Mouse (Mus musculus): ENCODE results near the gene Fry. TPM values are rescaled to one million over a fixed set of nuclear protein-coding genes. Genes with fewer than 3 reads are reported as not detected.

Fry gene
- polyA plus RNA-seq, 1 experiment, result 28.4 TPM

DNA sequence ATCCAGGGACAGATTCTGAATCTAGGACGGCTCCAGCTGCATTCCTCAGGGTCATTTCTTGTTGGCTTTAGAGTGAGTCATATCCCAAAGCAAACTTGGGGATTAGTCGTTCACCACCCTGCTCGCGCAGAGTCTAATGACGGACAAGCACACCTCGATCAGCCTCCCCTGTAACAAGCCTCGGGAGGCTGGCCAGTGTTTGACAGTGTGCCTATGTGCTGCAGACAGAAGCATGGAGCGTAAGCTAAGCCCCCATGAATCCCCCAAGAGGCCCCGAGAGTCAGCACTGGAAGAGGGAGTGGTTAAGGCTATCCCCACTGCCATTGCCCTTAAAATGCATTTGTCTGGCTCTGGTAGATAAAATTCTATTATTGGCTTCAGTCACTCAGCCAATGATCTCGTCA is 214.9 kb downstream of the Fry start:
- H3K36me3 ChIP-seq (ENCODE audit: control insufficient read depth, insufficient read depth, low read length, poor library complexity, severe bottlenecking), result no peaks in the 10 kb centered on the region
- no peak overlapping the region for H3K27ac ChIP-seq (ENCODE audit: insufficient read depth, low read length)
- H3K4me3 ChIP-seq (ENCODE audit: low read depth, low read length), result no peak overlapping the region
- H3K9ac ChIP-seq (ENCODE audit: low read depth, poor library complexity, severe bottlenecking), result no peak overlapping the region
- no peak for TF ChIP-seq POLR2A (IDR thresholded peaks at IDR 0.05; ENCODE audit: insufficient read depth, low read length)
- TF ChIP-seq EP300 (IDR thresholded peaks at IDR 0.05; ENCODE audit: insufficient read depth, low read depth, low read length), result no peak
- TF ChIP-seq CTCF (IDR thresholded peaks at IDR 0.05; ENCODE audit: low read depth, low read length), result no peak
- no peaks in the 10 kb centered on the region; the same call in 1 of the 2 replicates for H3K9me3 ChIP-seq (replicated peaks; ENCODE audit: control insufficient read depth, insufficient read depth, low read length, poor library complexity, severe bottlenecking)
- no peaks in the 10 kb centered on the region for H3K27me3 ChIP-seq (ENCODE audit: control insufficient read depth, insufficient read depth, low read length, poor library complexity, severe bottlenecking)
- no peaks in the 10 kb centered on the region for H3K4me1 ChIP-seq (ENCODE audit: control insufficient read depth, insufficient read depth, low read length)

DNA sequence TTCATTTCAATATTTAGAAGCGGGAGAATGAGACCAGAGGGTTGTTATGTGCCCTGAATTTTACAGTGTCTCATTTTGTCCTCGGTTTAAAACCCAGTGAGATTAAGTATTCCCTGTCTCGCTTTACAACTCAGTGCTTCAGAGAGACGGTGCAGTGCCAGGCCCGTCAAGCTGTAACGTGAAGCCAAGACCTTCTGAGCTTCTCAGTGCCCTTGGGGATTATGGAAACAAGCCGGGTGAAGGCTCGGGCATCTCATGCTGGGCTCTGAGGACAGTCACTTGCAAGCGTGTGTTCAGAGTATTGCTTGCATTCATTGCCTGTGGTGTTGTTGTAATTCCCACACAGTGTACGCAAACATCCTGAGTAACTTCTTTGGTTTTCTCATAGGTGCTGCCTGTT is 218.0 kb downstream of the Fry start:
- Histone ChIP-seq H3K36me3 (ENCODE audit: control insufficient read depth, insufficient read depth, low read length, poor library complexity, severe bottlenecking) (no peaks in the 10 kb centered on the region), H3K4me1 (ENCODE audit: control insufficient read depth, insufficient read depth, low read length) (no peaks in the 10 kb centered on the region), H3K27me3 (ENCODE audit: control insufficient read depth, insufficient read depth, low read length, poor library complexity, severe bottlenecking) (no peaks in the 10 kb centered on the region), H3K9me3 (replicated peaks; ENCODE audit: control insufficient read depth, insufficient read depth, low read length, poor library complexity, severe bottlenecking) (no peaks in the 10 kb centered on the region; the same call in 1 of the 2 replicates), H3K9ac (ENCODE audit: low read depth, poor library complexity, severe bottlenecking) (no peak overlapping the region), H3K4me3 (ENCODE audit: low read depth, low read length) (no peak overlapping the region), H3K27ac (ENCODE audit: insufficient read depth, low read length) (no peak overlapping the region)
- TF ChIP-seq POLR2A (IDR thresholded peaks at IDR 0.05; ENCODE audit: insufficient read depth, low read length), result no peak
- TF ChIP-seq EP300 (IDR thresholded peaks at IDR 0.05; ENCODE audit: insufficient read depth, low read depth, low read length), result no peak
- TF ChIP-seq CTCF (IDR thresholded peaks at IDR 0.05; ENCODE audit: low read depth, low read length), result no peak

DNA sequence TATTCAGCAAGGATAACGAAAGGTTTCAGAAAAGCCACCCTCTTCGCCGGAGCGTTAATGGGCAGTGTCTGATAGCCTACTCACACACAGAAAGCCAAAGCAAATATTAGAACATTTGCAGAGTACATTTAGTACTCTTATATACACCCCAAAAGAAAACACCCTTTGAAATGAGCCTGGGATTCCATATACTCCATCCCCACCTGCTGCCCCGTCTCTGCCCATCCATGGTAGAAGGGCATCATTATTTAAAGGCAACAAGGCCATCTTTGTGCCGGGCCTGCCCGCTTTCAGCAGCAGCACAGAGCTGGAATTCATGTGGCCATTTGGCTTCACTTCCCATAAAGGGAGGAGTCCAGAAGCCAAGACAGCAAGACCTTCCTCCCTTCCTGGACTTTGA is 219.3 kb downstream of the Fry start:
- no peaks in the 10 kb centered on the region; the same call in 1 of the 2 replicates for H3K9me3 ChIP-seq (replicated peaks; ENCODE audit: control insufficient read depth, insufficient read depth, low read length, poor library complexity, severe bottlenecking)
- TF ChIP-seq EP300 (IDR thresholded peaks at IDR 0.05; ENCODE audit: insufficient read depth, low read depth, low read length) (no peak), POLR2A (IDR thresholded peaks at IDR 0.05; ENCODE audit: insufficient read depth, low read length) (no peak), CTCF (IDR thresholded peaks at IDR 0.05; ENCODE audit: low read depth, low read length) (no peak)
- no peaks in the 10 kb centered on the region for H3K36me3 ChIP-seq (ENCODE audit: control insufficient read depth, insufficient read depth, low read length, poor library complexity, severe bottlenecking)
- H3K4me3 ChIP-seq (ENCODE audit: low read depth, low read length), result no peak overlapping the region
- H3K27ac ChIP-seq (ENCODE audit: insufficient read depth, low read length), result no peak overlapping the region
- no peaks in the 10 kb centered on the region for H3K27me3 ChIP-seq (ENCODE audit: control insufficient read depth, insufficient read depth, low read length, poor library complexity, severe bottlenecking)
- H3K4me1 ChIP-seq (ENCODE audit: control insufficient read depth, insufficient read depth, low read length), result no peaks in the 10 kb centered on the region
- H3K9ac ChIP-seq (ENCODE audit: low read depth, poor library complexity, severe bottlenecking), result no peak overlapping the region

DNA sequence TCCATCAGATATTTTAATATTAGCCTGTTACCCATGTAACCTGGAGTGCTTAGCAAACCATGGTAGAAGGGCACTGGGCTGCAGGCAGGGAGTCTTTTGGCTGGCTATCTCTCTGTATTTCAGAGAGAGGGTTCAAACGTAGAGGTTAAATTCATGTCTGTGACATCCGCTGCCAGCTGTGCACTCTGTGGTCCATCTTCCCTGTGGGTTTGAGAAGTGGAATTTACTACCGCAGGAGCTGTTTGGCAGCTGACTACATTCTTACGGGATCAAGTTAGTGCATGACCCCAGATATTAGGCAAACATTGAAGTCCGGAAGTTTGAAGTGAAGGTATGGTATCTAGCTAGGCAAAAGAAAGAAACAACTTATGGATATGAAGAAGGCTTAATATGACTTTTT is 222.5 kb downstream of the Fry start:
- Histone ChIP-seq H3K4me3 (ENCODE audit: low read depth, low read length) (no peak overlapping the region), H3K36me3 (ENCODE audit: control insufficient read depth, insufficient read depth, low read length, poor library complexity, severe bottlenecking) (no peaks in the 10 kb centered on the region), H3K27me3 (ENCODE audit: control insufficient read depth, insufficient read depth, low read length, poor library complexity, severe bottlenecking) (no peaks in the 10 kb centered on the region), H3K27ac (ENCODE audit: insufficient read depth, low read length) (no peak overlapping the region), H3K9ac (ENCODE audit: low read depth, poor library complexity, severe bottlenecking) (no peak overlapping the region), H3K4me1 (ENCODE audit: control insufficient read depth, insufficient read depth, low read length) (no peaks in the 10 kb centered on the region), H3K9me3 (replicated peaks; ENCODE audit: control insufficient read depth, insufficient read depth, low read length, poor library complexity, severe bottlenecking) (no peaks in the 10 kb centered on the region; the same call in 1 of the 2 replicates)
- TF ChIP-seq EP300 (IDR thresholded peaks at IDR 0.05; ENCODE audit: insufficient read depth, low read depth, low read length) (no peak), CTCF (IDR thresholded peaks at IDR 0.05; ENCODE audit: low read depth, low read length) (no peak), POLR2A (IDR thresholded peaks at IDR 0.05; ENCODE audit: insufficient read depth, low read length) (no peak)

DNA sequence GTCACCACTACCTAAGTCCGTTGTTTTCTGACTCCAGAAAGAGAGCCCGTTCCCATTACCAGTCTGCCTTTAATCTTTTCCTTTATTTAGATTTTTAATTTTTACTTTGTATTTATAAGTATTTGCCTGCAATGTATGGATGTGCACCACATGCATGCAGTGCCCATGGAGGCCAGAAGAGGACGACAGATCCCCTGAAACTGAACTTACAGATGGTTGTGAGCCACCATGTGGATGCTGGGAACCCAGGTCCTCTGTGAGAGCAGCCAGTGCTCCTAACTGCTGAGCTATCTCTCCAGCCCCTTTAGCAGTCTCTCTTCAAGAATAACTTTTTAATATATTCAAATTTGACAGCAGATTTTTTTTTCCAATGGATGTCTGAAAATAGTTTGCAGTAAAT is 223.7 kb downstream of the Fry start:
- H3K4me1 ChIP-seq (ENCODE audit: control insufficient read depth, insufficient read depth, low read length), result no peaks in the 10 kb centered on the region
- H3K9ac ChIP-seq (ENCODE audit: low read depth, poor library complexity, severe bottlenecking), result no peak overlapping the region
- no peak overlapping the region for H3K27ac ChIP-seq (ENCODE audit: insufficient read depth, low read length)
- H3K36me3 ChIP-seq (ENCODE audit: control insufficient read depth, insufficient read depth, low read length, poor library complexity, severe bottlenecking), result no peaks in the 10 kb centered on the region
- TF ChIP-seq EP300 (IDR thresholded peaks at IDR 0.05; ENCODE audit: insufficient read depth, low read depth, low read length), result no peak
- no peak for TF ChIP-seq POLR2A (IDR thresholded peaks at IDR 0.05; ENCODE audit: insufficient read depth, low read length)
- peak; percentile 30 for TF ChIP-seq CTCF (IDR thresholded peaks at IDR 0.05; ENCODE audit: low read depth, low read length)
- H3K9me3 ChIP-seq (replicated peaks; ENCODE audit: control insufficient read depth, insufficient read depth, low read length, poor library complexity, severe bottlenecking), result no peaks in the 10 kb centered on the region
- H3K4me3 ChIP-seq (ENCODE audit: low read depth, low read length), result no peak overlapping the region
- H3K27me3 ChIP-seq (ENCODE audit: control insufficient read depth, insufficient read depth, low read length, poor library complexity, severe bottlenecking), result no peaks in the 10 kb centered on the region

DNA sequence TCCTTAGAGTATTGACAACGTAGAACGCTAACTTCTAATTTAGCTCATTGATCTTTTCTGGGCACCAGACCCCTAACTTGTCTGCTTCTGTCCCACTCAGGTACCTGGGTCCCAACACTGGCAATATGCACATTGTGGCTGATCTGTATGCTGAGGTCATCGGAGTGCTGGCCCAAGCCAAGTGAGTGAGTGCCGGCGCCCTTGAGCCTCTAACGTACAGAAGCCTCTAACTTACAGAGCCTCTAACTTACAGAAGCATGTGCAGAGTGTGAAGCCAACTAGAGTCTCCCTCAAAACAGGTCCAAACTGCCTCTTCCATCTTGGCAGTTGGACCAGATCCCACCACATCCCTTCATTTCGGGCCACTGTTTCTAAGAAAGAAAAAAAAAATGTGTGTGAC is 227.5 kb downstream of the Fry start:
- Histone ChIP-seq H3K36me3 (ENCODE audit: control insufficient read depth, insufficient read depth, low read length, poor library complexity, severe bottlenecking) (no peaks in the 10 kb centered on the region), H3K27me3 (ENCODE audit: control insufficient read depth, insufficient read depth, low read length, poor library complexity, severe bottlenecking) (no peaks in the 10 kb centered on the region), H3K27ac (ENCODE audit: insufficient read depth, low read length) (no peak overlapping the region), H3K4me1 (ENCODE audit: control insufficient read depth, insufficient read depth, low read length) (no peaks in the 10 kb centered on the region), H3K4me3 (ENCODE audit: low read depth, low read length) (no peak overlapping the region), H3K9ac (ENCODE audit: low read depth, poor library complexity, severe bottlenecking) (no peak overlapping the region), H3K9me3 (replicated peaks; ENCODE audit: control insufficient read depth, insufficient read depth, low read length, poor library complexity, severe bottlenecking) (no peaks in the 10 kb centered on the region; the same call in 1 of the 2 replicates)
- TF ChIP-seq EP300 (IDR thresholded peaks at IDR 0.05; ENCODE audit: insufficient read depth, low read depth, low read length), result no peak
- TF ChIP-seq CTCF (IDR thresholded peaks at IDR 0.05; ENCODE audit: low read depth, low read length), result no peak
- TF ChIP-seq POLR2A (IDR thresholded peaks at IDR 0.05; ENCODE audit: insufficient read depth, low read length), result no peak
